Mouse (Mus musculus): ENCODE data around the gene Tmem60. TPM values are rescaled to one million over a fixed set of nuclear protein-coding genes. Genes with fewer than 3 reads are reported as not detected.
A peak's percentile ranks its signal among the peaks of the same experiment; 100 is the strongest.

Tmem60 gene
- polyA plus RNA-seq, 1 experiment from 2014 or later: 66.8 TPM

DNA sequence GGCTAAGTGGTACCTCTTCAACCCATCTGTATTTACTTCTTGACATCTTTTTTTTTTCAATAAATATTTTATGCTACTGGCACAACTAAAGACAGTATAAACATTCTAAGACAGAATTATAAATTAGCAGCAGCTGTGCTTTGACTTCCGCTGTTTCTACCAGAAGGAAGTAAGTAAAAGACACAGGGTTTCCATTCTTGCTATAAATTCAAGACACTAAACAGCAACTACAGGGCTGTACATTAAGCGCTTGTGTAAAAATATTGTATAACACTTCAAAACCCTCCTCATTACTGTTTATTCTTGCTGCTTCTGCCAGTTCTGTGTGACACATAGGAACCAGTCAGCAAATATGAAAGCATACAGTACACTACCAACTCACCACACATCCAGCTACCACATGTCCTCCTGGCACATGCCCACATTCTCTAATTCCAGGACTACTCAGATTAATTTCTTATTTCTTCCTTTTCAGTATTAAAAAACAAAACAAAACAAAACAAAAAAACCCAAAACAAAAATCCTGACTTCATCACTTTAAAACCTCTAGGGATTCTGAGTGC, 16.7 kb upstream of the Tmem60 start:
- Histone ChIP-seq H3K27me3 (no peaks in the 10 kb centered on the region), H3K27ac (no peak overlapping the region), H3K4me3 (no peak overlapping the region), H3K9ac (no peak overlapping the region), H3K4me2 (no peak overlapping the region), H3K36me3 (ENCODE audit: poor library complexity, severe bottlenecking) (no peaks in the 10 kb centered on the region), H3K4me1 (peaks cover 7% of the 10 kb centered on the region), H3K9me3 (replicated peaks) (no peaks in the 10 kb centered on the region)
- ATAC-seq: no peak
- WGBS: 92% methylated on average over 2 of the region's 2 CpGs

DNA sequence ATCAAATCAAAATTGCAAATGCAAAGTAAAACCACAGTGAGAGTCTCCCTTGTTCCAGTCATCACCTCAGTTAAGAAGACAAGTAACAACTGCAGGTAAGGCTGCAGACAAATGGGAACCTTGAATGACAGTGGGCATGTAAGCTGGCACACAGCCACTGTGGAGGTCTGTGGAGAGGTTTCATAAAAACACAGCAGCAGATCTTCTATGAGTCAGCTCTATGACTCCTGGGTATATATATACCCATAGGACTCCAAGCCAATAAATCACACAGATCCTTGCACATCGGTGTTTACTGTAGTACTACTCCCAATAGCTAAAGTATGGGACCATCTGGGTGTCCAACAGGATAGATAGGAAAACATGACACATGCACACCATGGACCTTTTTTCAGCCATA, 8.8 kb upstream of the Tmem60 start:
- WGBS: 100% methylated on average over 1 of the region's 1 CpGs
- H3K27ac ChIP-seq: no peak overlapping the region

DNA sequence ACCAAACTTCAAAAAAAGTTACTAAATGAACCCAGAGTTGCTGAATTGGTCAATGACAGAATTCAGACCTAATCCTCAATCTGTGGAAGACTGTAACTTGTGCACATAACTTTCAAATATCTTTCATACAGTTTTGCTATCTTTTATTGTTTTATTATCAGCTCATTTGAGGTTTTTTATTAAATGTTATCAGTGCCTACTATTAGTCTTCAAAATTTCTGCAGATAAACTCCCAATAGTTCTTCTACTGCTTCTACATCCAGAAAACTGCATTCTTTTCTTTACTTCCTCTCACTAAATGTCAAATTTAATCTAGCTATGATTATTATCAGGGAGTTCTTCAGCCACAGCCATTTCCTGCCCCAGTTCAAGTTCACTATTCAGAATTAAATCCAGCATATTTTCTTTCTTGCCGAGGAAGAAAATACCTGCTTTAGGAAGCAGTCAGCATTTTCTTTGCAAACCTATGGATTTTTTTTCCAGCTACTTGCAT, 5.0 kb upstream of the Tmem60 start:
- 86% methylated on average over 1 of the region's 1 CpGs for WGBS
- Histone ChIP-seq H3K36me3 (ENCODE audit: poor library complexity, severe bottlenecking) (no peaks in the 10 kb centered on the region), H3K9me3 (replicated peaks) (no peaks in the 10 kb centered on the region), H3K4me2 (no peak overlapping the region), H3K27ac (no peak overlapping the region), H3K4me3 (no peak overlapping the region), H3K4me1 (peaks cover 5% of the 10 kb centered on the region), H3K9ac (no peak overlapping the region), H3K27me3 (no peaks in the 10 kb centered on the region)
- no peak for ATAC-seq

More for the DNA sequence above, 8.8 kb upstream of the Tmem60 start:
- Histone ChIP-seq H3K27me3 (no peaks in the 10 kb centered on the region), H3K4me3 (no peak overlapping the region), H3K9ac (no peak overlapping the region), H3K9me3 (replicated peaks) (no peaks in the 10 kb centered on the region), H3K4me1 (no peaks in the 10 kb centered on the region), H3K4me2 (no peak overlapping the region), H3K36me3 (ENCODE audit: poor library complexity, severe bottlenecking) (no peaks in the 10 kb centered on the region)
- no peak for ATAC-seq

DNA sequence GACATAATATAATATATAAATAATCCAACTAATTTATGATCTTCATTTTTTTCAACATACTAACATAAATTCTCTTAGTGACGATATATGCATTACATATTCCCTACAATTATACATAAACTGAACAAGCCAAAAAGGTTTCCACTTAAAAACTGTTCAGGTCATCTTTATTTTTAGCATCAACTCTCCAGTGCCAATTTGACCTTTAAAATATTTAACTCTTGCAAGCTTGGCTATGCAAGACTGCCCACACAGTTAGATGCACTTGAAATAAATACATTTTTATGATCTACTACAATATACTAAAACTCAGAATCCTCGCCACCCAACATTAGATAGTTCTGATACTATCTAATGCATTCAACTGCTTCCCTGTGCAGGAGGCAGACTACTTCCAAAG, 1.6 kb upstream of the Tmem60 start:
- Histone ChIP-seq H3K9me3 (replicated peaks) (no peaks in the 10 kb centered on the region), H3K4me2 (peak overlapping the region; percentile 66), H3K27me3 (no peaks in the 10 kb centered on the region), H3K4me1 (peaks cover 21% of the 10 kb centered on the region), H3K9ac (no peak overlapping the region), H3K27ac (no peak overlapping the region), H3K4me3 (peak overlapping the region; percentile 68), H3K36me3 (ENCODE audit: poor library complexity, severe bottlenecking) (0 out of 2 replicates have a peak, but pooled peaks cover 1% of the 10 kb centered on the region)
- WGBS: 79% methylated on average over 2 of the region's 2 CpGs
- ATAC-seq: no peak

DNA sequence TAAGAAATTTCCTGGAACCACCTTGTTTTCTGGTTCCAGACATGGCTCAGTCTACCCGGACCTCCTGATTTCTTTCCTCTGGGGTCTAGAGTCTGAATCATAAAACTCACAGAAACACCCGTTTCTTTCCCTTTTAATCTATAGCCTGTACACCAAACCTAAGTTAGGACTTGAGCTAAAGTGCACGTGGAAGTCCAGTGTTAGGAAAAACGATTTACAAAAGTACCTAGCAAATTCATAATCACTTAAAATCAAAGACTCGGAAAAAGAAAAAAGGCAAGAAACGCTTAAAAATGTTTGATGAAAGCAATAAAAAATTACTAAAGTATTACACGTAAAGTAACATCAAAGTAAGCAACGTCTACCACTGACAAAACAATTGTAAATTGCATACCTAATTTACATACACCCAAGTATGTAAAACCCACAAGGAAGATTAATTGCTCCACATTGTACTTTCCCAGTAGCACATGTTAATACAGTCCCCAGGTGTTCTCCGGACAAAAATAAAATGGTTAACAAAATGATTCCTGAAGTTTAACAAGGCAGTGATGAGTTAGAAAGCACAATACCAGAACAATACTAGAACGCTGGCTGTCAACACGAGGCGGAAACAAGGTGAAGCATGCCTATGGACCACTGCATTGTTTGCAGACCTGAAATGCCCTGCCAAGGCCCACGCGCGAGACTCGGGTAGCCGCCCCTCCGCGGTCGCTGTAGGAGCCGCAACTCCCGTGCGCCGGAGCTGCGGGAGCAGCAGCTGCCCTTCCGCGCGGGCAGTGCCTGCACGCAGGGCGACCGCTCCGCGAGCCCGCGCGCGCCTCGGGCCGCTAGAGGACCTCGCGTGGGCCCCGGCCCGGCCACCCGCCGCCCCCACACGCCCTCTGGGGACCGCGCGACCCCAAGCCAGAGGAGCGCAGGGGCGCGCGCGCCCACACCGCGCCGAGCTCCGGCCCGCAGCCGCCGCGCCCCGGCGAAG, 905 bp upstream of the Tmem60 start:
- 1% methylated on average over 52 of the region's 64 CpGs for WGBS
- ATAC-seq: no peak; the same call in 1 of the 2 replicates

DNA sequence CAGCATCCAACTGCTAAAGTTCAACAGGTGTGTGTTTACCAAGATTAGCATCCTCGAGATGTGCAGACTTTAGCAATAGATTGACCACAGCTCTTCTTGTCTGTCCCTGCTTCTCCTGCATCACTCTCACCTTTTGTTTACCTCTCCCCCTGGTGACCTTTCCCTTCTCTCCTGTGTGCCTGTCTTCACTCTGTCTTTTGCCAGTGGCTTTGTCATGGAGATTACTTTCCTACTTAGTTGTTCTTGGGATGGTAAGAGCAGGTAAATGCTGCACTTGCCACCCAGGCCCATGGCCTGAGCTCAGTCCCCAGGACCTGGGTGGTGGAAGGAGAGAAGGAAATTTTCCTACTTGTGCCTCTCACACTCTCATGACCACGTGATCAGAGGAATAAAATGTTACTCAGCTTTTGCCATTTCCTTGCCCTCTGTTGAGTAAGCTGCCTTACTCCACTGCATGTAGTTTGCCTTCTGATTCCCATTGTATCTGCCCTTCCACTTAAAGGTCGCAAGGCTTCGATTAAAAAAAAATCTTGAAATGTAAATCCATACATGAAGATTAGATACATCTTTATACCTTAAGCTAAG, 2.1 kb downstream of the Tmem60 start:
- no peak overlapping the region for H3K4me3 ChIP-seq
- H3K27ac ChIP-seq: no peak overlapping the region
- no peak for ATAC-seq
- WGBS: 79% methylated on average over 4 of the region's 4 CpGs
- H3K4me1 ChIP-seq: peaks cover 21% of the 10 kb centered on the region
- no peaks in the 10 kb centered on the region for H3K9me3 ChIP-seq (replicated peaks)
- peak overlapping the region; percentile 79 for H3K4me2 ChIP-seq
- peaks cover 16% of the 10 kb centered on the region for H3K36me3 ChIP-seq (ENCODE audit: poor library complexity, severe bottlenecking)
- no peaks in the 10 kb centered on the region for H3K27me3 ChIP-seq
- H3K9ac ChIP-seq: no peak overlapping the region

More for the DNA sequence above, 905 bp upstream of the Tmem60 start:
- Histone ChIP-seq H3K9me3 (replicated peaks) (no peaks in the 10 kb centered on the region), H3K27me3 (no peaks in the 10 kb centered on the region), H3K4me3 (peak overlapping the region; percentile 68), H3K4me1 (peaks cover 21% of the 10 kb centered on the region), H3K4me2 (peak overlapping the region; percentile 66), H3K36me3 (ENCODE audit: poor library complexity, severe bottlenecking) (peaks cover 8% of the 10 kb centered on the region), H3K9ac (peak overlapping the region; percentile 82), H3K27ac (peak overlapping the region; percentile 98)

DNA sequence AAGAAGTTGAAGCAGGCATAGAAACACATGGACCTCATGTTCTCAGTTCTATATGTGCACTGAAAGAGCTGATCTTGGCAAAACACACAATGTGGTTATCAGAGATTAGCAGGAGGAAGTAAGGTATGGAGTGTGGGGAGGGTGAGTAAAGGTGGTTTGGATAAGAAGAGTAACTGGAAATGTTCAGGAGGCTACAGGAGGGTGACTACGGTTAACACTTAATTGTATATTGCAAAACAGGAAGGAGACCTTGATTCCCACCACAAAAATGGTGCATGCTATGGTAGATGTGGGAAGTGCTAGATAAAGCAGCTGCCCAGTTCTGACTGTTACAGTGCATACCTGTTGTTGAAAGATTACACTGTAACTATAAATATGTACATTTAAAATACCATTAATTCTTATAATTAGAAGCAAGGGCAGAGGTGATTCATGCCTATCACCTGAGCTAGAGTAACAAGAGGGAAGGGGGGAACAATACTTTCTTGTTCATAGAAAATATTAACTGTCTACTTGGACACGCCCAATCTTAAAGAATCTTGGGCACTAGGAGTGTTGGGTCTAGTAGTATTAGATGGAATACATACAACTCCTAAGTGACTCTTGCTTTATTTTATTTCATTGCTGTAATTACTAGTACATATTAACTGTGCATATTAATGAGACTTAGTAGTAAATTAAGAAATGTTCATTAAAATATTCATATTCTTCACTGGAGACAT, 15.6 kb downstream of the Tmem60 start:
- H3K9me3 ChIP-seq (replicated peaks): no peaks in the 10 kb centered on the region
- H3K4me2 ChIP-seq: no peak overlapping the region
- peaks cover 32% of the 10 kb centered on the region for H3K36me3 ChIP-seq (ENCODE audit: poor library complexity, severe bottlenecking)
- H3K27me3 ChIP-seq: no peaks in the 10 kb centered on the region
- no peak for ATAC-seq
- no peak overlapping the region for H3K9ac ChIP-seq
- no peak overlapping the region for H3K27ac ChIP-seq
- H3K4me3 ChIP-seq: no peak overlapping the region
- H3K4me1 ChIP-seq: no peaks in the 10 kb centered on the region
- WGBS: 94% methylated on average over 2 of the region's 2 CpGs

DNA sequence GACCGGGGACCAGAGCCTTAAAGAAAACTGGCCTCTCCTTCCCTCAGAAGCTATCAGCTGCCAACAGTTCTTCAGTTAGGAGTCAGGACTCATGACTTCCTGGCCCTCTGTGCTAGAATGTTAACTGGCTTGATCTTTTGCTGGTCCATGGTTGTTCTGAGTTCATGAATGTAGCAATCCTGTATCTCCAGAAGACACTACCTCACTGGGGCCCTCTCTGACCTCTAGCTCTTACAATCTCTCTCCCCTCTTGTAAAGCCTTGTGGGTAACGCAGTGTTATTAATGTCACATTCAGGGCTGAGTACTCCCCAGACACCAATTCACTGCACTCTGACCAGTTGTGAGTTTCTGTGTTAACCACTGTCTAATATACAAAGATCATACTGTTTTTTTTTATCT, 22.7 kb downstream of the Tmem60 start:
- H3K27me3 ChIP-seq: no peaks in the 10 kb centered on the region
- no peak overlapping the region for H3K4me2 ChIP-seq
- no peak for ATAC-seq
- 91% methylated on average over 2 of the region's 2 CpGs for WGBS
- H3K9ac ChIP-seq: no peak overlapping the region
- no peak overlapping the region for H3K4me3 ChIP-seq
- peaks cover 30% of the 10 kb centered on the region for H3K36me3 ChIP-seq (ENCODE audit: poor library complexity, severe bottlenecking)
- H3K4me1 ChIP-seq: no peaks in the 10 kb centered on the region
- H3K9me3 ChIP-seq (replicated peaks): no peaks in the 10 kb centered on the region
- H3K27ac ChIP-seq: no peak overlapping the region

DNA sequence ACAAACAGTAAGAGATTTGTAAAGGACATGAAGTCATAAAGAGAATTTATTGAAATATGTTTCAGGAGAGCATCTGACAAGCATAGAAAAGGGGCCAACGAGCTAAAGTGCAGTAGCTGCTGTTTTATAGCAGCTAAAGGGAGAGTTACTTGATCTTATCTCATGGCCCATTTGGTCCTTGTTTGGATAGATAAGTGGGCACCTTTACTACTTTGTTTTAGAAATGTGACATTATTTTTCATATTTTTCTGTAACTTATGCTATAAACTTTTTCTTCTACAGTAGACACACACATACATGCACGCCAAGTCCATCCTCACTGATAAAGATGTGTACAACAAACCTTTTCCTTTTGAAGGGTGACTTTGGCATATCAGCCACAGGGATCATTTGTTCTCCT, 23.4 kb downstream of the Tmem60 start:
- Histone ChIP-seq H3K27ac (no peak overlapping the region), H3K4me2 (no peak overlapping the region), H3K9ac (no peak overlapping the region), H3K36me3 (ENCODE audit: poor library complexity, severe bottlenecking) (peaks cover 30% of the 10 kb centered on the region), H3K4me3 (no peak overlapping the region), H3K9me3 (replicated peaks) (no peaks in the 10 kb centered on the region), H3K4me1 (no peaks in the 10 kb centered on the region), H3K27me3 (no peaks in the 10 kb centered on the region)
- 96% methylated on average over 2 of the region's 2 CpGs for WGBS
- ATAC-seq: no peak

DNA sequence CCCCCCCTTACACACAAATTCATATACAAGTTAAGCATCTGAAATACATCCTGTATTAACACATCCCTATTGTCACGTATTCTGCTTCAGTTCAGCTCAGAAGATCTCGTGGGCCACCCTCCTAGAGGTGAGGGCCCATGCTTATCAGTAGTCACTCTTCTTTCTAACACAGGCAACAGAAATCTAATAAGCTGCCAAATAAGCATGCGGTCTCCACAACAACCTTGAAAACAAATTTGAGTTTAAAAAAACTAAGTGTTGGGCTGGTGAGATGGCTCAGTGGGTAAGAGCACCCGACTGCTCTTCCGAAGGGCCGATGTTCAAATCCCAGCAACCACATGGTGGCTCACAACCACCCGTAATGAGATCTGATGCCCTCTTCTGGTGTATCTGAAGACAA, 24.2 kb downstream of the Tmem60 start:
- H3K9ac ChIP-seq: no peak overlapping the region
- no peak overlapping the region for H3K4me2 ChIP-seq
- no peaks in the 10 kb centered on the region for H3K9me3 ChIP-seq (replicated peaks)
- no peak overlapping the region for H3K4me3 ChIP-seq
- H3K4me1 ChIP-seq: no peaks in the 10 kb centered on the region
- H3K36me3 ChIP-seq (ENCODE audit: poor library complexity, severe bottlenecking): peaks cover 26% of the 10 kb centered on the region; the same call in 1 of the 2 replicates
- no peak overlapping the region for H3K27ac ChIP-seq
- 95% methylated on average over 7 of the region's 7 CpGs for WGBS
- ATAC-seq: no peak
- H3K27me3 ChIP-seq: no peaks in the 10 kb centered on the region

DNA sequence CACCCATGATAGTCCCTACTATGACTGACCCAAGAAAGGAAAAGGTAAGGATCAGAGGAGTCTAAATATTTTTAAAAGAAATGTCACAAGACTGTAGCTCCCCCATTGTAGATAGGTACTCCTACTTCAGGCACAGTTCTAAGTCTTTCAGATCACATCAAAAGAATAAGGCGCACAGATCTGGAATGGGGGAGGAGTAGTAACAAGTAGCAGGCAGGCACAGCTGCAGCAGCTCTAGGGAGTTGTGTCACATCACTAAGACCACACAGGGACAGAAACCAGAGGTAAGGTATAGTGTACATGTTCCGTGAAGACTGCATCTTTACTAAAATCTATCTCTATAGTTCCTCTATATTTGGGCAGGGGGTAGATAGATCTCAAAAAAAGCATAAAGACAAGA, 29.8 kb downstream of the Tmem60 start:
- H3K4me1 ChIP-seq: no peaks in the 10 kb centered on the region
- H3K36me3 ChIP-seq (ENCODE audit: poor library complexity, severe bottlenecking): peaks cover 6% of the 10 kb centered on the region; the same call in 1 of the 2 replicates
- no peak for ATAC-seq

More for the DNA sequence above, 29.8 kb downstream of the Tmem60 start:
- no peak overlapping the region for H3K4me2 ChIP-seq
- H3K27ac ChIP-seq: no peak overlapping the region
- 81% methylated on average over 2 of the region's 2 CpGs for WGBS
- no peak overlapping the region for H3K4me3 ChIP-seq
- H3K9me3 ChIP-seq (replicated peaks): no peaks in the 10 kb centered on the region
- no peaks in the 10 kb centered on the region for H3K27me3 ChIP-seq
- H3K9ac ChIP-seq: no peak overlapping the region
